Mouse (Mus musculus): ENCODE measurements around the gene Efcab14.

DNA sequence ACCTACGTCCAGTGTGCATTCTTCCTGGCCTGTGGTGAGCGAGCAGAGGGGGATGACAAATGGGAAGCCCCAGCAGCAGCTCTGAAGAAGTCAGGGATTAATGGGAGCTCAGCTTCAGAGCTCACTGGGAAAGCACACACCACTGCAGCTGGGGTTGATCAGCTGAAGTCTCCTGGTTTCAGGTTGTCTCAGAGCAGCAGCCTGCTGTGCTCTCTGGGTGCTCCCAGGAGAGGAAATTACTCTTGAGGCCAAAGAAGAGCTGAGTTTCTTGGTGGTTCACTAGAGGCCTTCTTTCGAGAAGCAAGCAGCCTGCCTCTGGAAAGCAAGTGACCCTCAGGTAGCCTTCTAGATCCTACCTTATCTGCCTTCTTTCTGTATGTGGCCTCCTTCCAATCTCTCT is 83.4 kb downstream of the Efcab14 start:
- TF ChIP-seq TAL1 (IDR thresholded peaks at IDR 0.05; ENCODE audit: low read length): no peak
- no peak for TF ChIP-seq GATA1 (IDR thresholded peaks at IDR 0.05; ENCODE audit: low read length)

Measured in erythroblast, embryonic 14.5 days (primary cell).